Mouse (Mus musculus): Measurements from ENCODE around the gene Sipa1l3. TPM values are rescaled to one million over a fixed set of nuclear protein-coding genes. Genes with fewer than 3 reads are reported as not detected.

The Sipa1l3 gene
- polyA plus RNA-seq, 1 experiment from 2014 or later: 9.1 TPM

DNA sequence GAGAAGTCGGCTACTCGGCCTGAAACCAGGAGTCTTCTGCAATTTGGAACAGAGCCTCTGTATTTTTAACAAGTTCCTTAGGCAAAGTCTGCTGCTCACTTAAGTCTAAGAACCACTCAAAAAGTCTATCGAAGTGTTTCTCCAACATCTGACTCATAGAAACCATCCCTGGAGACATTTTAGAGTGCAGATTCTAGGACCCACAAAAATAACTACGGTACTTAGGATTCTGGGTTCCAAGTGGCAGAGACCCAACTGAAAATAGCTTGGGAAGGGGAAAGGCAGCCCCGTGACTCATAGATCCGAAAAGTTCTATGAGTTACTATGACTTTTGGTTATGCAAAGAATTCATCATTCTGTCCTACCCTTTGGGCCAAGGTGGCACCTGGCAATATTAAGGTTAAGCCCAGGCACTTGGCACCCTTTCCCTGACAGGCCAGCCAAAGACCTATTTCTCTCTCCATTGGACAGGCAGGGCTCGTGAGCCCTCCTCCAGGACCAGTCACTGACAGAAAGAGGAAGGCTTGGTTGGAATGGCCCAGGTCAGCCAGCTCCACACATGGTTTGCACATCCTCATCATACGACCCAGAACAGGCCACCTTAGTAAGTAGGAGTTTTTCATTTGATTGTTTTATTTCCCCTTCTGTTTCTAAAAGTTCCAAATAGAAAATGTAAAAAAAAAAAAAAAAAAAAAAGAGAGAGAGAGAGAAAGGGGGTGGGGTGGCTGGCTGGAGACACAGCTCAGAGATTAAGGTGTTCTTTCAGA lies 27.6 kb downstream of the Sipa1l3 start:
- H3K36me3 ChIP-seq (ENCODE audit: poor library complexity, severe bottlenecking): no peaks in the 10 kb centered on the region
- H3K4me3 ChIP-seq: no peak overlapping the region
- no peaks in the 10 kb centered on the region for H3K9me3 ChIP-seq (replicated peaks)
- peaks cover 33% of the 10 kb centered on the region for H3K4me1 ChIP-seq
- no peak overlapping the region for H3K9ac ChIP-seq
- no peak overlapping the region for H3K27ac ChIP-seq
- no peak overlapping the region for H3K4me2 ChIP-seq
- no peaks in the 10 kb centered on the region for H3K27me3 ChIP-seq
- ATAC-seq: no peak
- 77% methylated on average over 8 of the region's 8 CpGs for WGBS

DNA sequence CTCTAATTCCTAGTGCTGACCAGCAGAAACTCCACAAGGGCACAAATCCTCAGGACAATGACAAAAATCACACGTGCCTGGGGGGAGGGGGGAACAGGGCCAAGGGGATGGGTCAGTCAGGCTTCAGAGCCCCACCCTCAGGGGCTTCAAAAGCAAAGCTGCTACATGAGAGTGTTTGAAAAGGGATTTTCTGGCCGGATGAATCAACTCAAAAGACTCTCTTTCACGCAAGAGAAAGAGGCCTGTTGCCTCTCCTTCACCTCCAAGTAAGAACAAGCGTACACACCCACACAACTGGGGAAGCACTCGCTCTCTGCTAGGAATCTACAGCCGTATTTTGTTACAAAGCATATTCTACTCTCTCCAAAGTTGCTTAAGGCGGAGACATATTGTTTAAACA lies 28.6 kb downstream of the Sipa1l3 start:
- Histone ChIP-seq H3K4me3 (no peak overlapping the region), H3K27me3 (no peaks in the 10 kb centered on the region), H3K36me3 (ENCODE audit: poor library complexity, severe bottlenecking) (no peaks in the 10 kb centered on the region), H3K4me1 (peaks cover 31% of the 10 kb centered on the region), H3K27ac (peak overlapping the region; percentile 16; the same call in 1 of the 2 replicates), H3K4me2 (peak overlapping the region; percentile 11), H3K9ac (no peak overlapping the region), H3K9me3 (replicated peaks) (no peaks in the 10 kb centered on the region)
- ATAC-seq: 0 out of 2 replicates have a peak, but pooled peaks have one; percentile 16
- WGBS: 5% methylated on average over 7 of the region's 7 CpGs

DNA sequence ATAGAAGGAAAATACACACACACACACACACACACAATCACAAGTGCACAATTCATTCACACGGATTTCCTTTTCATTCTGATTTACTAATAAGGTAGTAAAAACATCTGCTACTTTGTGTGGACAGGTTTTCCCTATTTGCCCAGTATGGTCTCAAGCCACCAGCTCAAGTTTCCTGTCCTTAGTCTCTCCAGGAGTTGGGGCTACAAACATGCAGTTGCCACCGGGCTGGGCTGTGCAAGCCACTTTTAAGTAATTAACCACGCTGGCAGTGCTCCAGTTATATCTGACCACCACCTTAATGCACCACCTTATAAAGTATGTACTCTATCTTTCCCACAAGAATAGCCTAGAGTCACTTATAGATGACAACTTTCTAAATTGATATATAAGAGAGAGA lies 29.1 kb downstream of the Sipa1l3 start:
- WGBS: 5% methylated on average over 3 of the region's 3 CpGs
- H3K27me3 ChIP-seq: no peaks in the 10 kb centered on the region
- ATAC-seq: no peak

DNA sequence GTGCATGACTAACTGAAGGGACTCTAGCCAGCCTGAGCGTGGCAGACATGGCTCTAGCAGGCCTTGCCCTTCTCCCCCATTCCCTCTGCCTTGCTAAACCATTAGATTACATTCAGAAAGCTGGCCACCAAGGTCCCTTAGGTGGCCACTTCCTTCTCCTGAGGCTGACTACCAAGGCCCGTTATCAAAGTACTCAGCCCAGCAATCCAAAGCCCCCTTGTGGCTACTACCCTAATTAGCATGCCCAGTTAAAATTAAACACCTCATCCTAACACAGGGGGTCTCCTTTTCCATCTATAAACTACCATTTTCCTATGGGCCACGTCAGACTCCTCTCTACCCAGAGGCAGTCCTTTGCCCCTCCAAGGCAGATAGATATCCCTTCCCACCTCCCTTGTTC lies 31.7 kb downstream of the Sipa1l3 start:
- WGBS: 71% methylated on average over 3 of the region's 3 CpGs
- Histone ChIP-seq H3K4me3 (no peak overlapping the region), H3K4me1 (peaks cover 42% of the 10 kb centered on the region), H3K36me3 (ENCODE audit: poor library complexity, severe bottlenecking) (no peaks in the 10 kb centered on the region), H3K9ac (no peak overlapping the region), H3K4me2 (no peak overlapping the region), H3K27ac (no peak overlapping the region), H3K27me3 (no peaks in the 10 kb centered on the region), H3K9me3 (replicated peaks) (no peaks in the 10 kb centered on the region)
- ATAC-seq: no peak

More for the DNA sequence above, 29.1 kb downstream of the Sipa1l3 start:
- H3K9ac ChIP-seq: no peak overlapping the region
- no peak overlapping the region for H3K4me2 ChIP-seq
- no peaks in the 10 kb centered on the region for H3K36me3 ChIP-seq (ENCODE audit: poor library complexity, severe bottlenecking)
- no peak overlapping the region for H3K4me3 ChIP-seq
- peak overlapping the region; percentile 16; the same call in 1 of the 2 replicates for H3K27ac ChIP-seq
- H3K9me3 ChIP-seq (replicated peaks): no peaks in the 10 kb centered on the region
- peaks cover 31% of the 10 kb centered on the region for H3K4me1 ChIP-seq

DNA sequence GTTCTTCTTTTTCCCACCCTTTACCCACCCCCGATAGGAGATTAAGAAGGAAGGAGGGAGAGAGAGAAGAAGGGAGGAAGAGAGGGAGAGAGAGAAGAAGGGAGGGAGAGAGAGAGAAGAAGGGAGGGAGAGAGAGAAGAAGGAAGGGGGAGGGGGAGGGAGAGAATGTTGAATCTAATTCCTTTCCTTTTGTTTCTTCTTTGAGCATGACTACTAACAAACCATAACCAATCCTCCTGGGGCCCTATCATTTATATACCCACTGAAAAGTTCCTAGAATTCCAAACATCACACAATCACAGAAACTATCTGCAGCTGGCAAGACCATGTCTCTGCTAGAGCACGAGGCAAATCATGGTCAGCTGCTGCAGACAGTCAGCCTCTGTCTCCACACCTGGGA lies 32.7 kb downstream of the Sipa1l3 start:
- 59% methylated on average over 2 of the region's 2 CpGs for WGBS
- H3K4me2 ChIP-seq: no peak overlapping the region

DNA sequence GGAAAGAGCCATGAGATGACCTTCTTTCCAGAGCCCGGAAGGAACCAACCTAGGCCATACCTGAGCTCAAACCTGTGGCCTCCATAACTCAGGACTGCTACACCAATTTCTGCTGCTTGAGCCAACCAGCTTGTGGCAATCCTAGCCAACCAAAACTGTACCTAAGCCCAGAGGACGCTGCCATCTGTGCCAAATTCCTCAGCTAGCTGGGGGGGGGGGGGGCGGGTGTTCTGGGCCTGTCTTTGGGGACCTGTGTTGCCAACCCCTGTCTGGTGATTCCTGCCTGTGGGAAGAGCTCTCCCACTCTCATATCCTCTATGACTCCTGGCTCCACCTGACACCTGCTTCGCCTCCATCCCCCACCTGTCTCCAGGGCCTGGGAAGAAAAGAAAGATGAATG lies 34.9 kb downstream of the Sipa1l3 start:
- WGBS: 75% methylated on average over 4 of the region's 4 CpGs
- no peaks in the 10 kb centered on the region for H3K9me3 ChIP-seq (replicated peaks)
- ATAC-seq: no peak
- H3K27ac ChIP-seq: peak overlapping the region; percentile 25; the same call in 1 of the 2 replicates
- no peaks in the 10 kb centered on the region for H3K36me3 ChIP-seq (ENCODE audit: poor library complexity, severe bottlenecking)
- H3K4me3 ChIP-seq: no peak overlapping the region
- H3K4me2 ChIP-seq: no peak overlapping the region
- no peak overlapping the region for H3K9ac ChIP-seq
- peaks cover 34% of the 10 kb centered on the region for H3K4me1 ChIP-seq
- H3K27me3 ChIP-seq: no peaks in the 10 kb centered on the region

More for the DNA sequence above, 32.7 kb downstream of the Sipa1l3 start:
- H3K36me3 ChIP-seq (ENCODE audit: poor library complexity, severe bottlenecking): no peaks in the 10 kb centered on the region
- H3K4me1 ChIP-seq: peaks cover 49% of the 10 kb centered on the region
- H3K9me3 ChIP-seq (replicated peaks): no peaks in the 10 kb centered on the region
- no peak for ATAC-seq
- H3K27ac ChIP-seq: no peak overlapping the region
- H3K9ac ChIP-seq: no peak overlapping the region
- no peak overlapping the region for H3K4me3 ChIP-seq
- no peaks in the 10 kb centered on the region for H3K27me3 ChIP-seq

DNA sequence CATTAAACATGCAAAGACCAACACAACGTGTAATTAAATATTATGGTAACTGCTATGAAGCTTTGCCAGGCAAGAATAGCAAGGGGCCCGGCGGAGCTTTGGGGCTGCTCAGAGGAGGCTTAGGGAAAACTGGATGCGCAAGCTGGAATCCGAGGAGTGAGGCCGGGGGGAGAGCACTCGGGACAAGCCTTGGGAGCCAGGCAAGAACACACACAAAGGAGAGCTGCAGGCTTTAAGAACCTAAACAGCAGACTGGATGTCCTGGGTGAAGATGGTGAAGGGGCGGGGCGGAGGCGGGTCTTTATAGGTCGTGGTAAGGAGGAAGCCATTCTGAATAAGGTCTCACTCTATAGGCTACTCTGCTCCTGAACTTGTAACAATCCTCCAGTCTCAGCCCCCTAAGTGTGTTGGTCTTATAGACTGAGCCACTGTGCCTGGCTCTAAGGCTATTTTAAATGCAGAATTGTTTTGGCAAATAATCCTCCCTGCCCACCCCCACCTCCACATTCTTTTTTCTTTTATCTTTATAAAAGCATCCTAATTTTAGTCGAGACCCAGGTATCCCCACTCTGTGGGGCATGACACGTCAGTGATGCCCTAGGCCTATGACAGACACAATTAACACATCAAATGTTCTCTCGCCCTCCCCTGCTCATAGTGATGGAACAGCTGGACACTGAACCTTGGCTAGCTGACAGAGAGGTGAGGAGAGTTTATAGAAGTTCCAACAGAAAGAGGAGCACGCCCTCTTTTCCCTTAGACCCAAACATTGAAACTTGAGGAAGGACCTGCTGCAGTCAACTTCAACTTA lies 36.9 kb downstream of the Sipa1l3 start:
- Histone ChIP-seq H3K9ac (no peak overlapping the region), H3K4me1 (peaks cover 28% of the 10 kb centered on the region), H3K27ac (peak overlapping the region; percentile 41), H3K27me3 (no peaks in the 10 kb centered on the region), H3K4me2 (peak overlapping the region; percentile 27), H3K36me3 (ENCODE audit: poor library complexity, severe bottlenecking) (no peaks in the 10 kb centered on the region), H3K4me3 (no peak overlapping the region), H3K9me3 (replicated peaks) (no peaks in the 10 kb centered on the region)
- ATAC-seq: peak; percentile 41; the same call in 1 of the 2 replicates
- 19% methylated on average over 15 of the region's 15 CpGs for WGBS

DNA sequence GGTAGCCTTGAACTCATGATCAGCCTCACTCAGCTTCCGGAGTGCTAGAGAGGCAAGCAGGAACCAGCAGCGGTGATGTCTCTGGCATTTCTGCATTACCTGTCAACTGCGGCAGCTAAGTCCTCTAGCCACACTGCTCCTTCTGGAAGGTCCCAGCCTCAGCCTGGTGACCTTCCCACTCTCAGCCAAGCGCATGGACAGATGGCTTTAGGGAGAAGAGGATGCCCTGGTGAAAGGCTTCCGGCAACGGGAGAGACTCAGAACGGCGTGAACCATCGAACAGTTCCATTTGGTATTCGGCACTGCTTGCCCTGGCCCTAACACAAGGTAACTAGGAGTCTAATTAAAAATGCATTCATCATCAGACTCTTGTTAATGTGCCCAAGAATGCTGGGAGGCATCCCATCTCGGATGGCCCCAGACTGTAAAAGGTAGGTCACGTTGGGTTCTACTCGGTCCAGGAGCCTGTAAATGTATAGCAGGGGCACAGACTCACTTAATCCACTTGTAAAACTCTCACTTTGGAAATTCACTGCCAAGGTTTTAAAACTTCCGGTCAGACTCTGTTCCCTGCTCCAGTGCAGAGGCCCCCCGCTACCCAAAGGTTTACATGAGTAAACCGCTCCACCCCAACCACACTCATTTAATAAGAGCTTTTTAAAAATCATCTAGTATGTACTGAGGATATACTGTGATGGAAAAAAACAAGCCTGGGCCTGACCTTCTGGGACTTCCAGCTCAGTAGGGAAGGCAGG lies 37.7 kb downstream of the Sipa1l3 start:
- H3K4me3 ChIP-seq: no peak overlapping the region
- no peak overlapping the region; the same call in 1 of the 2 replicates for H3K9ac ChIP-seq
- ATAC-seq: no peak
- H3K36me3 ChIP-seq (ENCODE audit: poor library complexity, severe bottlenecking): no peaks in the 10 kb centered on the region
- peak overlapping the region; percentile 41 for H3K27ac ChIP-seq
- H3K4me2 ChIP-seq: peak overlapping the region; percentile 27
- no peaks in the 10 kb centered on the region for H3K27me3 ChIP-seq
- 70% methylated on average over 16 of the region's 16 CpGs for WGBS
- H3K9me3 ChIP-seq (replicated peaks): no peaks in the 10 kb centered on the region
- peaks cover 28% of the 10 kb centered on the region for H3K4me1 ChIP-seq

DNA sequence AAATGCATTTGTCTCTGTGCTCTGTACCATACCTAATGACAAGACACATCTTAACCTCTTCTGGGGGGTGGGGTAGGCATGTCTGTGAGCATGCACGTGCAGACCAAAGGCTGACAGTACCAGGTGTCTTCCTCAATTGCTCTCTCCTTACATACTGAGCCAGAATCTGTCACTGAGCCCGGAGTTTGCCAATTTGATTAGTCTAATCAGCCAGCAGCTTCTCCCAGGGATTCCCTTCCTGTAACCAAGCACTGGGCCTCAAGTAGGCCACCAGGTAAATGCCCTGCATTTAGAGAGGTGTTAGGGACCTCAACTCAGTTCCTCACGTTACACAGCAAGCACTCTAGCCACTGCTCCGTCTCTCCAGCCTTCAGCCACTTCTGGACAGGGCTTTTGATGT lies 38.3 kb downstream of the Sipa1l3 start:
- Histone ChIP-seq H3K36me3 (ENCODE audit: poor library complexity, severe bottlenecking) (no peaks in the 10 kb centered on the region), H3K4me1 (peaks cover 28% of the 10 kb centered on the region), H3K4me2 (no peak overlapping the region), H3K27ac (0 out of 2 replicates have a peak overlapping the region, but pooled peaks have one; percentile 41), H3K9me3 (replicated peaks) (no peaks in the 10 kb centered on the region), H3K4me3 (no peak overlapping the region), H3K9ac (no peak overlapping the region), H3K27me3 (no peaks in the 10 kb centered on the region)
- no peak for ATAC-seq
- 76% methylated on average over 4 of the region's 4 CpGs for WGBS

DNA sequence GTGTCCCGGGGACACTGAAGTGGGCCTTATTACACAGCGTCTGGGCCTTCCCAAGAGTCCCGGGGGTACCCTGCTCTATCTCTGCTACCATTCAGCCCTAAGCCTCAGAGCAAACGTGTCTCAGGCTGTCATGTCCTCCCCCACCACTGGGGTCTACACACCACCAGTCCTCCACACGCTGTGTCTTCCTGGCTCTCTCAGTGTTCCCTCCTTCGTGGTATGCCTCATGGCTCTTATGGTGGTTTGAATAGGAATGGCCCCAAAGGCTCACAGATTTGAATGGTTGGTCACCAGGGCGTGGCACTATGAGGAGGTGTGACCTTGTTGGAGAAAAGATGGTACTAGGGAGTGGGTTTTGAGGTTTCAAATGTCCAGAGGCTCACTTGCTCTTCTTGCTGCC lies 43.4 kb downstream of the Sipa1l3 start:
- Histone ChIP-seq H3K9ac (no peak overlapping the region), H3K4me3 (no peak overlapping the region), H3K27ac (no peak overlapping the region), H3K36me3 (ENCODE audit: poor library complexity, severe bottlenecking) (no peaks in the 10 kb centered on the region), H3K9me3 (replicated peaks) (no peaks in the 10 kb centered on the region), H3K27me3 (no peaks in the 10 kb centered on the region), H3K4me1 (peaks cover 19% of the 10 kb centered on the region), H3K4me2 (no peak overlapping the region)
- ATAC-seq: no peak
- 90% methylated on average over 7 of the region's 7 CpGs for WGBS

DNA sequence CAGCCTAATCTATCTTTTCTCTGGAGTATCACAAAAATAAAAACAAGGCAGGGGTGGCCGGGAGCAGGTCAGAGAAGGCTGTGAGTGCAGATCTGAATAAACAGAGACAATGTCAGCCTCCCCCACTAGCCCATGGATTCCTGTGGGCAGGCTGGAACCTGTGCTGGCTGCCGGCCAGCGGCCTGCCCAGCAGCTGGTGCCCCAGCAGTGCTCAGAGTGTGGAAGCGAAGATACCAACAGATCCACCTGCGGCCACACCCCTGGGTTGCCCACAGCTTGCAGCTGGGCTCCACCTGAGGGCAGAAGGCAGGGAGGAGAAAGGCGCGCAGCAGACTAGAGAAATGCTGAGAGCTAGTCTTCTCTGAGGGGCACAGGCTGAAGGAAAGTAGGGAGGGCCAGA lies 47.1 kb downstream of the Sipa1l3 start:
- WGBS: 63% methylated on average over 7 of the region's 7 CpGs
- H3K4me3 ChIP-seq: no peak overlapping the region
- H3K4me1 ChIP-seq: peaks cover 26% of the 10 kb centered on the region
- H3K36me3 ChIP-seq (ENCODE audit: poor library complexity, severe bottlenecking): no peaks in the 10 kb centered on the region
- H3K4me2 ChIP-seq: no peak overlapping the region
- no peaks in the 10 kb centered on the region for H3K27me3 ChIP-seq
- H3K9me3 ChIP-seq (replicated peaks): no peaks in the 10 kb centered on the region
- 0 out of 2 replicates have a peak overlapping the region, but pooled peaks have one; percentile 9 for H3K9ac ChIP-seq
- ATAC-seq: no peak
- H3K27ac ChIP-seq: 0 out of 2 replicates have a peak overlapping the region, but pooled peaks have one; percentile 21

All from forebrain, embryonic 13.5 days (tissue).